In the genomic region with DNA sequence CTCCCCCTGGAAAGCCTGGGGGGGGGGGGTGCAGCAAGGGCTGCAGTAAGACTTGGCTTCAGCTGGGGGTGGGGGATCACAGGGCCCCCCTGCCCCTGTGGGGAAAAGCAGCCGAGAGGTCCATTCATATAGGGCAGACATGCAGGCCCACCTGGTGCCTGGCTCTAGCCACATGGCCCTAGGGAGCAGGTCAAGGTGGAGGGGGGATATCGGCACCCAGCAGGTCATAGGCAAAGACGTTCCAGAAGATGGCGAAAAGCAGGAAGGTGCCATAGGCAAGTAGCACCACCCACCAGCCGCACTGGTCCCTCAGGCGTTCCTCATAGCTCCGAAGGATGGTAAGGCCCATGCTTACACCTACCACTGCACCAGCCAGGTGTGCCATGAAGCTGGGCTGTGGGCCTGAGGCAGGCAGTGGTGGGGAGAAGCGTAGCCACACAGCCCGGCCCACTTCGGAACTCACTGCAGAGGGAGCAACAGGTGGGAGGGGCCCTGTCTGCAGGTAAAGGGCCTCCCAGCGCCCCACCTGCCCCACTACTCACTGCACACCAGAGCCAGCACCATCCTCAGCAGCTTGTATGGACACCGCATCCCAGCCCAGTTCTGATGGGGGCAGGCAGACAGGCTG, we compare ENCODE assay signal across 8 mouse cellular contexts. TPM values are rescaled to one million over a fixed set of nuclear protein-coding genes. Genes with fewer than 3 reads are reported as not detected.
A peak's percentile ranks its signal among the peaks of the same experiment; 100 is the strongest.
DNase-seq lines count a peak whose midpoint lies in the region; ATAC-seq and TF ChIP-seq lines count a peak whose summit lies in the region.

No protein-coding gene starts in this region.

- peaks cover 85% of the 10 kb centered on the region for H3K4me1 ChIP-seq in forebrain, embryonic 10.5 days
- H3K4me1 ChIP-seq in kidney, postnatal 0 days (replicated peaks; ENCODE audit: insufficient read depth, low read length), result peaks cover 50% of the 10 kb centered on the region
- H3K4me1 ChIP-seq in neural tube, embryonic 13.5 days (replicated peaks), result peaks cover 82% of the 10 kb centered on the region

- no peaks in the 10 kb centered on the region for H3K9me3 ChIP-seq in forebrain, embryonic 10.5 days
- no peaks in the 10 kb centered on the region for H3K9me3 ChIP-seq in kidney, postnatal 0 days (replicated peaks; ENCODE audit: low read length)
- no peaks in the 10 kb centered on the region for H3K9me3 ChIP-seq in neural tube, embryonic 13.5 days

- peak overlapping the region; percentile 96 for H3K27ac ChIP-seq in forebrain, embryonic 10.5 days
- peak overlapping the region; percentile 99 for H3K27ac ChIP-seq in kidney, postnatal 0 days
- peak overlapping the region; percentile 94; the same call in 1 of the 2 replicates for H3K27ac ChIP-seq in neural tube, embryonic 13.5 days (replicated peaks)

- ATAC-seq in kidney, postnatal 0 days (replicated peaks; ENCODE audit: low FRiP score, low read depth), result no peak
- no peak for ATAC-seq in neural tube, embryonic 13.5 days (ENCODE audit: low read depth)

- peak overlapping the region; percentile 92 for H3K4me2 ChIP-seq in kidney, postnatal 0 days (ENCODE audit: low read length)
- H3K4me2 ChIP-seq in neural tube, embryonic 13.5 days, result peak overlapping the region; percentile 98

- DNase-seq in kidney, adult 11 months, result peak; percentile 47
- no peak for DNase-seq in kidney, postnatal 14 days
- no peak for DNase-seq in forebrain, embryonic 10.5 days (ENCODE audit: extremely low spot score, low spot score)
- DNase-seq in kidney, postnatal 0 days (ENCODE audit: low spot score), result no peak
- DNase-seq in MN1 (ENCODE audit: low spot score), result no peak
- DNase-seq in left cerebral cortex, adult 8-10 months (ENCODE audit: low spot score in 2 of 2), result no peak
- no peak for DNase-seq in thymus, postnatal 0 days (ENCODE audit: low spot score)

- no peak for TF ChIP-seq CTCF in kidney, postnatal 0 days (IDR thresholded peaks at IDR 0.05; ENCODE audit: low read depth)

- no peaks in the 10 kb centered on the region for H3K27me3 ChIP-seq in forebrain, embryonic 10.5 days (ENCODE audit: poor library complexity, severe bottlenecking)
- H3K27me3 ChIP-seq in kidney, postnatal 0 days (ENCODE audit: insufficient read depth, low read length), result no peaks in the 10 kb centered on the region
- no peaks in the 10 kb centered on the region for H3K27me3 ChIP-seq in neural tube, embryonic 13.5 days

- 93% methylated on average over 12 of the region's 12 CpGs for WGBS in forebrain, embryonic 10.5 days
- whole genome bisulfite sequencing in kidney, postnatal 0 days, result 75% methylated on average over 12 of the region's 12 CpGs
- WGBS in neural tube, embryonic 13.5 days, result 92% methylated on average over 12 of the region's 12 CpGs

- H3K36me3 ChIP-seq in forebrain, embryonic 10.5 days (replicated peaks), result peaks cover 68% of the 10 kb centered on the region
- peaks cover 30% of the 10 kb centered on the region; the same call in 1 of the 2 replicates for H3K36me3 ChIP-seq in kidney, postnatal 0 days (ENCODE audit: insufficient read depth, low read length)
- H3K36me3 ChIP-seq in neural tube, embryonic 13.5 days, result peaks cover 47% of the 10 kb centered on the region

- peak overlapping the region; percentile 76 for H3K9ac ChIP-seq in kidney, postnatal 0 days (ENCODE audit: low read depth, low read length)
- peak overlapping the region; percentile 76 for H3K9ac ChIP-seq in neural tube, embryonic 13.5 days

- peak overlapping the region; percentile 77 for H3K4me3 ChIP-seq in forebrain, embryonic 10.5 days
- H3K4me3 ChIP-seq in kidney, postnatal 0 days (replicated peaks; ENCODE audit: low read depth, low read length), result peak overlapping the region; percentile 81
- peak overlapping the region; percentile 76 for H3K4me3 ChIP-seq in neural tube, embryonic 13.5 days

RNA-seq across cellular contexts. Expression of a gene that starts 1.5 kb away (rescaled TPM):
- 403 TPM in 2 replicates for polyA plus RNA-seq in forebrain, embryonic 10.5 days (2016; fragmentation: Nextera tagmentation; extraction: Ambion mirVana)
- polyA plus RNA-seq in kidney, postnatal 0 days (2015; fragmentation: Nextera tagmentation; extraction: Ambion mirVana), result 267 and 287 TPM in 2 replicates
- 284 and 316 TPM in 2 replicates for polyA plus RNA-seq in neural tube, embryonic 13.5 days (2015; fragmentation: Nextera tagmentation; extraction: Ambion mirVana)
- 100 to 1,000 TPM; 168 to 175 (median 172) TPM for total RNA-seq in left cerebral cortex, adult 8-10 months (2022)
- polyA plus RNA-seq in thymus, postnatal 0 days (2015; fragmentation: Nextera tagmentation; extraction: Ambion mirVana), result 181 and 191 TPM in 2 replicates

RNA-seq across cellular contexts. Expression of a gene that starts 2.4 kb away (rescaled TPM):
- 0.93 and 1.3 TPM in 2 replicates for polyA plus RNA-seq in forebrain, embryonic 10.5 days (2016; fragmentation: Nextera tagmentation; extraction: Ambion mirVana)
- polyA plus RNA-seq in kidney, postnatal 0 days (2015; fragmentation: Nextera tagmentation; extraction: Ambion mirVana), result 3.7 and 3.9 TPM in 2 replicates
- polyA plus RNA-seq in neural tube, embryonic 13.5 days (2015; fragmentation: Nextera tagmentation; extraction: Ambion mirVana), result 18.9 and 21.1 TPM in 2 replicates
- total RNA-seq in left cerebral cortex, adult 8-10 months (2022), result 10 to 100 TPM; 32.6 to 42.3 (median 37.5) TPM
- polyA plus RNA-seq in thymus, postnatal 0 days (2015; fragmentation: Nextera tagmentation; extraction: Ambion mirVana), result 0.38 and 0.45 TPM in 2 replicates

RNA-seq across cellular contexts. Expression of a gene that starts 6.0 kb away (rescaled TPM):
- 53.9 and 58.7 TPM in 2 replicates for polyA plus RNA-seq in forebrain, embryonic 10.5 days (2016; fragmentation: Nextera tagmentation; extraction: Ambion mirVana)
- 53.1 and 54.5 TPM in 2 replicates for polyA plus RNA-seq in kidney, postnatal 0 days (2015; fragmentation: Nextera tagmentation; extraction: Ambion mirVana)
- polyA plus RNA-seq in neural tube, embryonic 13.5 days (2015; fragmentation: Nextera tagmentation; extraction: Ambion mirVana), result 55.2 and 60.6 TPM in 2 replicates
- 10 to 100 TPM; 52.6 to 63.8 (median 56.4) TPM for total RNA-seq in left cerebral cortex, adult 8-10 months (2022)
- 28.8 and 32.2 TPM in 2 replicates for polyA plus RNA-seq in thymus, postnatal 0 days (2015; fragmentation: Nextera tagmentation; extraction: Ambion mirVana)

RNA-seq across cellular contexts. Expression of a gene that starts 6.9 kb away (rescaled TPM):
- 1.7 and 2.3 TPM in 2 replicates for polyA plus RNA-seq in forebrain, embryonic 10.5 days (2016; fragmentation: Nextera tagmentation; extraction: Ambion mirVana)
- 2.7 and 2.8 TPM in 2 replicates for polyA plus RNA-seq in kidney, postnatal 0 days (2015; fragmentation: Nextera tagmentation; extraction: Ambion mirVana)
- polyA plus RNA-seq in neural tube, embryonic 13.5 days (2015; fragmentation: Nextera tagmentation; extraction: Ambion mirVana), result 6.9 and 7.5 TPM in 2 replicates
- 10 to 100 TPM; 19.4 to 25.5 (median 21.2) TPM for total RNA-seq in left cerebral cortex, adult 8-10 months (2022)
- polyA plus RNA-seq in thymus, postnatal 0 days (2015; fragmentation: Nextera tagmentation; extraction: Ambion mirVana), result 1.2 and 1.5 TPM in 2 replicates

RNA-seq across cellular contexts. Expression of a gene that starts 9.9 kb away (rescaled TPM):
- polyA plus RNA-seq in forebrain, embryonic 10.5 days (2016; fragmentation: Nextera tagmentation; extraction: Ambion mirVana), result 28.0 and 31.2 TPM in 2 replicates
- 21.1 and 22.4 TPM in 2 replicates for polyA plus RNA-seq in kidney, postnatal 0 days (2015; fragmentation: Nextera tagmentation; extraction: Ambion mirVana)
- 15.4 and 18.3 TPM in 2 replicates for polyA plus RNA-seq in neural tube, embryonic 13.5 days (2015; fragmentation: Nextera tagmentation; extraction: Ambion mirVana)
- total RNA-seq in left cerebral cortex, adult 8-10 months (2022), result 10 to 100 TPM; 59.9 to 86.5 (median 78.9) TPM
- 19.7 and 22.6 TPM in 2 replicates for polyA plus RNA-seq in thymus, postnatal 0 days (2015; fragmentation: Nextera tagmentation; extraction: Ambion mirVana)
